Mouse (Mus musculus) c-Kit-negative CD71-positive TER-119-positive erythroid progenitor cells, embryonic 14.5 days (primary cell): Measurements from ENCODE around the gene 2200002J24Rik.
"Not testable (repeated sequence)": the region's sequence is repeated elsewhere in the genome, so short reads cannot be mapped to it uniquely, and the experiment has no call there.

Source experiments
- DNase-seq: peaks from one replicate; pipeline ENCODE4 v3.0.0-alpha.2; 2013; ENCODE audit warnings: low read depth, low spot score

Gene 2200002J24Rik

DNA sequence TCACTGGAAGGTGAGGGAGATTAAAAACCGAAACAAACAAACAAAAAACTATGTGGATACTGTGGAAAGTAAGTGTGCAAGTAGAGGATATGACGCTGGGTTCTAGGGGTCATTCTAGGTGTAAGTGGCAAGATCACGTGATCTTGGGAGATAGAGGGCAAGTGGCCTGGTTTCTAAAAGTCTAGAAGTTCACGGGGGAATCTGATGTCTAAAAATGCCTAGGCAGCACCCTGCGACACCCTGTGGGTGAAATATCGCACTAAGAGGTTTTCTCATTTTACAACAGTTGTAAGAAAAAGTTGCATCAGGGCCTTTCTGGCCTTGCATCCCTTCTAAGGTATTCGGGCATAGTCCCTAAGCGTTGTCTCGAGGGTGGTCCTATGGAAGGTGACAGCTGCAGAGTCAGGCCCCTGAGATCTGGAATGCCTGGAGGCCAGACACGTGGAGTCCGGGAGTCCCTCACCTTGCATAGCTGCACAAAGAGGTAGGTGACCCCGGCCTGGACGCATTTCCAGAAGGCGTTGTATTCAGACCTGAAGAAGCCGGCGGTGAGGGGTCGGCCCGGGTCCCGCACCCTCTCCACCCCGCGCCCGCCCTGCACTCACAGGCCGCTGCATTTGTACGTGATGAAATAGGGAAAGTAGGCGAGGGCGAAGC lies 30.1 kb downstream of the 2200002J24Rik start:
- no peak for DNase-seq

DNA sequence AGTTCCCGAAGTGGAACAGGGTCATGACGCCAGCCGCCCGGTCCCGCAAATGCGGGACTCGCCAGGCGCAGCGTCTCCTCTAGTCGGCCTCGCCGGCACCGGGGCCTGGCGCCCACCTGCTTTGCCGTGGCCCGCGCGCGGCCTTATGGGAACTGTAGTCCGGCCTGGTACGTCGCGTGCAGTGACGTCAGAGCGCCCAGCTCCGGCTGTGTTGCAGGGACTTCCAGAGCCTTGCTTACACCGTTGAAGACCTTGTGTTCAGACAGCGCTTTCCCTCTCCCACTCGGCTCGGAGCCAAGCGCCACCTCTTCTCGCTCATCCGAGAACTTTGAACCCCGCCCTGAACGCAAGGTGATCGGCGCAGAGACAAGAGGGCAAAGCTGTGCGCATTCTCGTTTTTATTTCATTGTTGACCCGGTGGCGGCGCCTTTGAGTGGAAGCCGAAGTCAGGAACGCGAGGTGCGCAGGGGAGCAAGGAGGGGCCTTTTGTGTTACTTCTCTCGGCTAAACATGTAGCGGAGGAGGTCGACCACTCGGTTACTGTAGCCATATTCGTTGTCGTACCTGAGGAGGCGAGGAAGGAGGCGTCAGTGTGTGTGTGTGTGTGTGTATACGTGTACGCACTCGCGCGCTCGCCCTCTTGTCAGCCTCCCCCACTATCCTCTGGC lies 30.8 kb downstream of the 2200002J24Rik start, which contains the start of gene Tmem147:
Tmem147 (minus strand) TSS at position 145 of the 668 bp plus-strand sequence.
- peak; percentile 75 for DNase-seq

DNA sequence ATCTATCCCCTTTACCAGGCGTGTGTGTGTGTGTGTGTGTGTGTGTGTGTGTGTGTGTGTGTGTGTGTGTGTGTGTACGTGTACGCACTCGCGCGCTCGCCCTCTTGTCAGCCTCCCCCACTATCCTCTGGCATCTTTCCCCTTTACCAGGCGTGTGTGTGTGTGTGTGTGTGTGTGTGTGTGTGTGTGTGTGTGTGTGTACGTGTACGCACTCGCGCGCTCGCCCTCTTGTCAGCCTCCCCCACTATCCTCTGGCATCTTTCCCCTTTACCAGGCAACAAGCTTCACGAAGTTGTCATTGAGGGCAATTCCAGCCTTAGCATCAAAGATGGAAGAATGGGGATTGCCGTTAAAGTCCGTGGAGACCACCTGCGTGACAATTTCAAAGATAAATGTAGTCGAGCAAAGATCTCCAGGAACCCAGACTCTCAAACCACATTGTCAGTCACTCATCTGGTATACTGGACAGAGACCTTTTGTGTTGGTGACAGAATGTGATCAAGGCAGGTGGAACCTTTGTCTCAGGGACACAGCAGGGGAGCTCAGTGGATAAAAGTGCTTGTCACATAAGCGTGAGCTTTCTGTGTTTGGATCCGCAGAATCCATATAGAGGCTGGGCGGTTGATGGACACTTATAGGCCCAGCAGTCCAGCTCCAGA lies 31.5 kb downstream of the 2200002J24Rik start:
- not testable (repeated sequence) for DNase-seq

DNA sequence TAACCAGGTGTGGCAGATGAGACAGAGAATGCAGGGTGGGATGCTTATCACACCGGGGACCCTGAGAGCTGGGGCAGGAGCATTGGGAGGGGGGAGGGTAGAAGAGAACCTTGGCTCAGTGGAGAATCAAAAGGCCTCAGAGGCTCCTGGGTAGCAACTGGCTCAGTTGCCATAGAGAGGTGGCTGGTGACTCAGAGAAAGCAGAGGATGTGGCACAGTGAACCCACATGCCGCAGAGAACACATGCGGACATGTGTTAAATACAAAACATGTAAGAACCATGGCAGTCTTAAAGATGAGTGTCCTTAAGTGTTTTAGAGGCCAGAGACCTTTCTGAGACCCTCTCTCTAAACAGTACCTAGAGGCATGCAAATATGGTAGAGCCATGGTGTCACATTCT lies 37.5 kb downstream of the 2200002J24Rik start:
- no peak for DNase-seq

DNA sequence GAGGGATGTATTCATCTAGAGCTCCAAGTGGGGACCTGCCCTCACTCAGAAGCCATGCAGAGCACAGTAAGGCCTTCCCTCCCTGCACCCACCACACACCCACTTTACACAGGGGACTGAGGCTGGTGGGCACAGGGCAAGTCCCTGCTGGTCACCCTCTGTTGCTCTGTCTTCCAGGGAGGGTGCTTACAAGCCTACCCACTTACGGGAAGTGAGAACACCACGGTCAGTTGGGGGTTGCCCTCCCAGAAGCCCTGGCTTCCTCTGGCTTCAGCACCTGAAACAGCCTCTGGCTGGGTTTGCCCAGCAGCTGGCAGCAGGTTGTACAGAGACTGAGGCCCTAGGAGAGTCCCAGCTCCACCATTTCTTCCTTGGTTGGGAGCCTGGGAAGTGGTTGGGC lies 43.8 kb downstream of the 2200002J24Rik start:
- DNase-seq: not testable (repeated sequence)

DNA sequence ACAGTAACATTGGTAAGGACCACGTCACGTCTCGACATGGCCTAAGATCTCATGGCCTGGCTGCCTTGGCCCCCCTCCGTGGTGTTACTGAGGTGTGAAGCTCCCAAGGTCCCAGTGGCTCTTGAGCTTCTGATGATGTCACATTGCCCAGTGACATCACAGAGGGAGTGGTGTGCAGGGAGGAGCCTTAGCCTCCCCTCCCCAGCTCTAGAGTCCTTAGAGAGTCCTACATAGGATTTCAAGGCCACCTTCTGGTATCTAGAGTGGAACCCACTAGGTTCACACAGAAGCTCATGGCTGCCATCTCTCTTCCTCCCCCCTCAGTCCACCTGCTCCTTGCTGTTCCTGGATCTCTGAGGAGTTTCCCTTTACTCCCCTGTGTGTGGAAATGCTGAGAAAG lies 44.9 kb downstream of the 2200002J24Rik start, which contains the start of gene Gapdhs:
Gapdhs (minus strand) TSS at position 65 of the 400 bp plus-strand sequence.
- not testable (repeated sequence) for DNase-seq

DNA sequence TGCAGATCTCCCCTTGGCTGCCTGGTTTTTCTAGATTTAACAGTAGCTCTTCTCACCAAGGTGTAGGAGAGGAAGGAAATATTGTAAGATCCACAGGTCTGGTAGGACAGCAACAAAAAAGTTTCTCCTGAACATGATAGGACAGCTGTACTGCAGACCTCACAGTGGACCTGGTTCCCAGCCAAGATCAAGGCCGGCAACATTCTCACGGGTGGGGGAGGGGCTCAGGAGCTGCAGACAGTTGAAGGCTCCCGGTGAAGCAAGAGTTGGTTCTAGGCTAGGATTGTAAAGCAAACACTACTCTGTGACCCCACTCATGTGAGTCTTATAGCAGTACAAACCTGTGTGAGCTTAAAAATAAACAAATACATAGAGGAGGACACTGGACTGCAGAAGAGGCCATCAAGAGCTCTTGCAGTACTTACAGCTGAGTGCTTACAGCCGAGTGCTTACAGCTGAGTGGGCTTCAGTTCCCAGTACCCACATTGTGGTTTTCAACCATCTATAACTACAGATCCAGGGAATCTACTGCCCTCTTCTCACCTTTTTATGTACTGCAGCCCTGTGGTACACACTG lies 45.4 kb downstream of the 2200002J24Rik start:
- no peak for DNase-seq

DNA sequence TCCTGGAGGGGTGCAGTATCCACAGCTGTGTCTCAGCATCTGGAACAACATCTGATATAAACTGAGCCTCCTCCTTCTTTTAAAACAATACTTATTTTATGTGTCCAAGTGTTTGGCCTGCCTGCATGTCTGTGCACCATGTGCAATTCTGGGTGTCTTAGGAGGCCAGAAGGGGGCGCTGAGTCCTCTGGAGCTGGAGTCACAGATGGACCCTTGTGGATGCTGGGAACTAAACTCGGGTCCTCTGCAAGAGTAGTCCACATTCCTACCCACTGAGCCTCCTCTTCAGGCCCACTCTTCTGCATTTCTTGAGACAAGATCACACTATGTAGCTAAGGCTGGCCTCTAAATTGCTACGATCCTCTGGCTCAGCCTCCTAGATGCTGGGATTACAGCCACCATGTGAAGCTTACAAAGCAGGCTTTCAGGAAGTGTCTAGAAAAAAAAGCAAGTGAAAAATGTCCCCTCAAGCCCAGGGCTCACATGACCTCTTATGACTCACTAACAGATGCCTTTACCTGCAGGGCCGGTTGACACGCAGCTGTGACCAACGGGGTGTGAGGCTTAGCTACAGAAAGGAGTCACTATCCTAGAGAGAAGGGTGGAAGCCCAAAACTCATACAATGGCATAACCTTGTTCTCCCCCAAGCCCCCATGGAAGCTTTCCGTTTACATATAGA lies 48.9 kb downstream of the 2200002J24Rik start:
- no peak for DNase-seq
